Mouse (Mus musculus) hematopoietic stem cell, adult 5-6 weeks (primary cell): ENCODE measurements at regions not wholly inside any gene's neighbourhood (a gene's known extent, or its start where the extent isn't known, plus 50 kb on each side); places are given as distances from the start of the nearest gene placed in this dataset.

Experiments
- ATAC-seq, 2 experiments: fragments of 125-278 bp in 1 of 2; replicated peaks in 1 of 2; 2 replicates each; pipeline ENCODE4 v1.8.0; 2016 to 2017; ENCODE audit warnings: inconsistent platforms in 2 of 2, mild to moderate bottlenecking in 2 of 2, moderate number of reproducible peaks in 2 of 2, low read depth in 1 of 2, moderate TSS enrichment in 1 of 2; ENCODE audit not compliant: low FRiP score in 2 of 2, poor library complexity in 2 of 2, severe bottlenecking in 2 of 2, insufficient read depth in 1 of 2, low TSS enrichment in 1 of 2

DNA sequence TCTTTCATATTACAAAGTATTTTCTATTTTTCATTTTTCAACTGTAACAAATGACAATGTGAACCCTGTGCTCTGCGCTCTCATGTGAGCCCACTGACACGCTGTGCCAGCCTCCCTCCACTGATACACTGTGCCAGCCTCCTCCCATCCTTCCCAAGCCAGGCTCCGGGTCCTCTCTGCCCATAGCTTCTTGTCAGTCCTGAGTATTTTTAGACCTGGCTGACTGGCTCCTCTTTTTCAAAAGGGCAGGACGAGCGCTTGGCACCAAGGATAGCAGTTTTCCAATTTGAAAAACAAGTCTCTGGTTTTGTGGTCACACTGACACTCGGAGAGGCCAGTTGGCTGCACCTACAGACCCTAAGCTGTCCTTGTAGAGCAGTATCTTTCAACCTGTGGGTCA lies 96.7 kb upstream of the Rgma start:
- no peak for ATAC-seq

DNA sequence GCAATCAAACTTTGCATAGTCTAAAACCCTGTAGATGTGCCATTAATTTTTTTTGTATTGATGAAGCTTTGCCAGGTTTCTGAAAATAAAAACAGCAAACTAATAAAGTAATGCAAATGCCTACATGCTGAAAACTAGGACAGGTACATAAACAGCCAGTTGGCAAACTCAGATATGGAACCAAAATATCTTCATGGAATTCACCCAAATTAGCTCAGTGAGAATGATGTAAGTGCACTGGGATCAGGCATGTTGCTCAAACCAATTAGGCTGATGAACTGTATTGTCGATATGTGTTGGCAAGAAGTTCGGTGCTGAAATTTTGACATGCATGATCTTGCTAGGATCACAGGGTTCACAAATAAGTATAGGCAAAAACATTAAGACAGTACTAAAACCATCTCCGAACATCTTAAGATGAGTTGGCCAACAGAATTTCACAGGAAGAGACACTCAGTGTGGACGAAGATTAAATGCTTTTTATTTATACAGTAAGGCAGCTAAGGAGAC lies 95.3 kb upstream of the Rgma start:
- ATAC-seq, result no peak

DNA sequence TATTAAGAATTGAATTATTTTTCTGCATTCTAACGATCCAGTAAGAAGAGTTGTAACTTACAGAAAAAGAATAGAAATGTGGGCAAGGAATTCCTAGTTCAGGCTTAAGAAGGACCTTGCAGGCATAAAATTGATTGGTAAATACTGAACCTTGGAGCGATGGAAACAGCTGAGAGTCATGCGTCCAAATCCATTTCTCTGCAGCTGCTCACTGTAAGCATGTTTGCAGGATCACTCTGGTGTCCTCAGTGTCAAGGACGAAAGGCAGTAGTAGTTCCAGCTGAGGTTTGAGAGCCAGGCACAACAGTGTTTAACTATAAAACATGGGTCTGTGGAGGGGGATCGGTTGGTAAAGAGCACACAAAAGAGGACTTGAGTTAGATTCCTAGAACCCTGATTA lies 89.1 kb upstream of the Rgma start:
- no peak for ATAC-seq

DNA sequence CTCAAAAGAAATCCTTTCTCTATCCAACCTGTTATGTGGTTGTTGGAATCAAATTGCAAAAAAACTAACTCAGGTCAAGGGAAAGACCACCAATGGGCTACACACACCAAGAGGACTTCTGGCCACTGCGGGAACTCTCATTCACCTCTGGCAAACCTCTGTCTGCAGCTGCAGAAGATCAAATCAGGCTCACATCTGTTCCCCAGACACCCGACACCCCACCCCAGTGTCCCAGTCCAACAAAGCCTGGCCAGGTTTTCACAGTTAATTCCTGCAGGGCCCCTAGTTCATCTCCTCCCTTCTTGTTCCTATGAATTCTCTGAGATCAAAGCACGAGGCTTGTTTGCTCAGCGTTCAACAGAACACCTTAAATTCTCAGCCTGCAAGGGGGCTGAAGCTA lies 82.0 kb upstream of the Rgma start:
- ATAC-seq, result no peak

DNA sequence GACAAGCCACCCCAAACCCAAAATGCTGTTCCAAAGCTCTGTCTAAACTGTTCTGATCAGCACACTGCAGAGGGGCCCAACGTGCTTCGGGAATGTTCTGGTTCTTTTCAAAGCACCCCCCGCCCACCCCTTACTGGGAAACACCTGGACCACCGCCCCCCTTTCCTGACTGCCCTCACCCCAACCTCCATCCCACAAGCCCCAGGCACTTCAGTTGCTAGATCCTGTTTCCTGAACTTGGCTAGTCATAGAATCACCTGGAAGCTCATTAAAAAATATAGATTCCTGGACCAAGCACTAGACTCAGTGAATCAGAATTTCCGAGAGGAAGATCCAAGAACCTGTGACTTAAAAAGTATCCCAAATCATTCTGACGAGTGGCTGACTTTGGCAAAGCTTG lies 80.9 kb upstream of the Rgma start:
- ATAC-seq, result no peak

DNA sequence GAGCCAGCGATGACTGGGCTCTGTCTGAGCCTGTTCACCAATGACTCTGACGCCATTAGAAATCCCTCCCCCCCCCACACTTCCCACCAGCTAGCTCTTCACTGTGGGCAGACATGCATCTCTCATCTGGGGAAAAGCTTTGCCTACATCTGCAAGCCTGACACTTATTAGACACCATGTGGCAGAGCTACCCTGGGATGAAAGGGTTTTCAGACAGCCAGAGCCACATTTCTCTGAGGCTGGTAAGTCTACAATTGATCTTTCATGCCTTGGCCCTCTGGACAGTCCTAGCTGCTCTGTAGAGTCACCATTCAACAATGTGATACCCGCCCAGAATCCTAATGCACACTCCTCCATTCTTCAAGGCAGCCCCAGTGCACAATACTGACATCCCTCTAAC lies 72.8 kb upstream of the Rgma start:
- ATAC-seq, result no peak

DNA sequence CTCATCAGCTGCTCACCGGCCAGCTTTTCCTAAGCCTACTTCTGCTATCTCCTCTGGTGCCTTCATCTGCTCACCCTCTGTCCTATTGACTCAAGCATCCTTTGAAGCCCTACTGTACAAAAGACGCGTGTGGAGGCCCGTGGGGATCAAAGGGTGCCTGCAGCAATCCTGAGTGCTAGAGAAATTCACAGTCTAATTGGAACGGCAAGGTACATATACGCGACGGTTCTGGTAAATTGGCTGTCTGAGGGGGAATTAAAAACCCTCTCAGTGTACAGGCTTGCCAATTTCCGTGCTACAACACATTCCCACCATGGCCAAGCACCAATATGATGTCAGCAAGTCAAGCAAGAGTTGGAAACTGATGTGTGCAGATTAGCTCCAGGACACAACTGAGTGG lies 71.5 kb upstream of the Rgma start:
- no peak for ATAC-seq

DNA sequence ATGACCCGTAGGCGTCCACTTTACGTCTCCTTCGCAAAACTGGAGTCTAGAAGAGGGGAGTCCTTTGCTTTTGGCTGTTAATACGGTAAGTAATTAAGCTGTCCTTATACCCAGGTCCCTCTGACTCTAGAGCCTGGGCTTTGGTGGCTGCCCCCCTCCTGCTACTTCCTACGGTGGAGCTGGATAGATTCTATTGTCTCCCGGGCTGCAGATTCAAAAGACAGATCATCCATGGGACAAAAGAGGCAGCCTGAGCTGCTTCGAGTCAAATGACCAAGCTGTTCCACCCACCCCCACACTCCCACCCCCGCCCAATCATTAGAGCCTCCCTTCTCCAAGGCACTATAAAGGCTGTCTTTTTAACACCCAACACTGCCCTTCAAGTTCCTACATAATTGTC lies 70.5 kb upstream of the Rgma start:
- ATAC-seq, result no peak

DNA sequence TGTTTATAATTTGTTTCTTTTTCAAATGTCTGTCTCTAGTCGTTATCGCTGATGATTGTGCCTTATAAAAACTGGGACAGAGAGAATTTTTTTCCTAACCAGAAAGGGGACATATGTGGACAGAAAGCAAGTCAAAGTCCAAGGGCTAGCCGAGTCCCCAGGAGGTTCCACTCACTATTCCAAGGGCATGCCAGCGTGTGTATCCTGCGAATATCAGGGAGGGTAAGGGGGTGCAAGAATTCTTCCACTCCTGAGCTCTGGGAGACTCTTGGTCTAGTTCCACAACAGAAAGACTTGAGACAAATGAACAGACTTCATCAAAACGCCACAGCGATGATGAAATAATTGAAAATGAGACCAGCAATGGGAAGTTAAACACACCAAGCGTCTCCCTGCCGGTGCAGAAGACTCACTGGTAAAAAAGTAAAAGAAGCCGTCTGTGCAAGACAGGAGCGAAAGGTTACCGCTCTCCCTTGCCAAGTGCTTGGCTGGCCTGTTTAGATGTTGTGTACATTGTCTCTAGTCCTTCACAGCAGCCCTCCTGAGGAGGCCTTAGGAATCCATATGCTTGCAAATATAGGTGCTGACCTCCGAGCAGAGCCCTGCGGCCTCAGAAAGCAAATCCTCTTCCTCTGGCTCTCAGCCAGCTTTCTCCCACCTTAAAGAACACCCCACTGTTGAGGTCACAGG lies 69.9 kb upstream of the Rgma start:
- ATAC-seq, result no peak

DNA sequence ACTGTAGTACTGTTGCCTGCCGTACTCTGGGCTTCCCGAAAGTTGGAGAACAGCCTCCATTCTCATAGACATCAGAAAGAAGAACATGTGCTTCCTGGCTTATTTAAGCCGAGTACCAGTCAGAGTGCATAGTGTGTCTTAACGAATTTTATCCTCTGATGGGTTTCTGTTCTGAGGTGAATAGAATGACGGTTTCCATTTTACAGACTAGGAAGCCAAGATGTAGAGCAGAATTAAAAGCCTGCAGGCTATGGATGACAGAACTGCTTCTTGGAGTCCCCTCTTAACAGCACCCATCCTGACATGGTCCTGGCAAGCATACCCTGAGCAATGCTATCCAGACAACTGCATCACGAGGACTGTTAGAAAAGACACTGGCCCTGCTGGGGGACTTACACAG lies 69.0 kb upstream of the Rgma start:
- ATAC-seq, result no peak

DNA sequence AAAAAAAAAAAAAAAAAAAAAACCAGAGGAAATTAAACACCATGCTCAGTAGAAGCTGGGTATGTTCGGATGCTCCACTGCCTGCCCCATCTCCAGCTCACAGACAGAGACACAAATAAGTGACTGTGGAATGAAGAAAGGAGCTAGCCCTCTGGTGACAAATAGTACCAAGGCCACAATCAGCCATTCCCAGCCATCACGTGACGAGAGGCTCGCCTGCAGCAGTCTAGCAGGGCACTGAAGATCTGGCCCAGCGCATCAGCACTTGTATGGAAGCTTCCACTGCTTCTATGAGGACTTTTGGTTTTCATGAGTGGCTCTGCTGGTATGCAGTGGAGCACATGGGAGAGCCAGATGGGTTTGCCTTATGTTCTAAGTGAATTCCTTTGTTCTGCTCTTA lies 68.6 kb upstream of the Rgma start:
- ATAC-seq, result no peak

DNA sequence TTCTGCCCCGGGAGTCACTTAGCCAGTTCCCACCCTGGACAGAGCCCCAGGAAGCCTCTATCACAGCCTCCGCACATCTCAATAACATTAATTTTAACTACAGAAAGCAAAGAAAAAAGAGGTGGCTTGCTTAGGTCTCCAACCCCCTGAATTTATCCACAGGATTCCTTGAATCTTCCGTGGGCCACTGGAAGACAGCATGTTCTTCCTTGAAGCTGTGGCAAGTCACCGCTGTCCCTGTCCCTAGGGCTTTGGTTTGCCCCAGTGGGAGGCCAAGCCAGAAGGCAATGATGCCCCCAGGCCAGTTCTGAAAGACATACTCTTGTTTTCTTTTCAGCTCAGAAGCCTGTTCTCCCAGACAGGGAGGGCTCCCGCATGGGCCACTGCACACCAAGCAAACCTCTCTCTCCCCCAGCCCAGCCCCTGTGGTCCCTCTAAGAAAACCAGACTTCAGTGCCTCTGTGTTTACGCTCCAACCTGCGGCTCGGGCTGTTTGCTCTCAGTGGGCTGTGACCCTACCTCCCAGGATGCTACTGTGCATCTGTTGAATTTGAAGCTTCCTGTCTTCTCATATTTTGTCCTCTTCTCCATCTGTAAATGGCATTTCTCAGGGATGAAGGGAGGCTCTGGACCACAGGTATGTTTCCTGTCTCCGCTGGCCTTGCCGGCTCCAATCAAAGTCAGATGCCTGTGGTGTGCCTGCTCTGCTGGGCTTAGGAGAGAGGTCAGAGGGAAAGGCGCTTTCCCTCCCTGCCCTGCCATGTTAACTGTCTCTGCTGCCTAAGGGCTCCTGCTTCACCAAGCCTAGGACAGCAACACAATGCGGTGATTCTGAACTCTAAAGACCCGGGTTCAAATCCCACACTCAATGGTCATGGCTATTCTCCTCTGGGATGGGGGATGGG lies 67.5 kb upstream of the Rgma start:
- no peak for ATAC-seq

DNA sequence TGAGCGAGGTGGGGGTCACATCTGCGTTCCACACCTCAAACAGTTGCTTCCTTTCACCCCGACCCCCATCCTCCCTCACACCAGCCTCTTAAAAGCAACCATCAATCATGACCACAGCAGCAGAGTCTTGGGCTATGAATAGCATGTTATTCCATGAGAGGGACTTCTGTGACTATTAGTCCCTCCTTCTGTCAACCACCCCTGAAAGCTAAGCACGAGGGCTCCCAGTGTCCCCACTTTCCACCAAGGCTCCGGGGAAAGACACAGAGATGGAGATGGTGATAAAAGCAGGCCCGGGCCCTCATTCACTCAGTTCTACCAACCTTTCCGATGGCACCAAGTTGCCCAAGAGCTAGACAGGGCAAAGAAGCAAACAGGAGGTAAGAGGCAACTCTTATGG lies 66.3 kb upstream of the Rgma start:
- ATAC-seq, result no peak

DNA sequence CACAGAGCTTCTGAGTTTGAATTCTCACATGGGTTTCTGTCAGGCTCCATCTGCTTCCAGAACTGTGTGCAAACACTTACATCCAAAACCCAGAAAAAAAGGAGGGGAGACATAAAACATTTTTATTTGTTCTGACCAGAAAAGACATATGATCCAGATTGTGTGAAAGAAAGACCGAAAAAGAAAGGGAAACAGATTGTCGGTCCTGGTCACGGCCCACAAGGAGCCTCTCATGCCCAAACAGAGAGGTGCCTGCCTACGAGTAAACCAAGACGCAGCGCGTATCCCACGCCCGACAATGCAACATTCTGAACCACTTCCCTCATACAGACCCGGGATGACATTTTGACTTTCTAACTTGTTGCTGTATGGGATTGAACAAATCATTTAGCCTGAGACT lies 65.3 kb upstream of the Rgma start:
- ATAC-seq, result no peak

DNA sequence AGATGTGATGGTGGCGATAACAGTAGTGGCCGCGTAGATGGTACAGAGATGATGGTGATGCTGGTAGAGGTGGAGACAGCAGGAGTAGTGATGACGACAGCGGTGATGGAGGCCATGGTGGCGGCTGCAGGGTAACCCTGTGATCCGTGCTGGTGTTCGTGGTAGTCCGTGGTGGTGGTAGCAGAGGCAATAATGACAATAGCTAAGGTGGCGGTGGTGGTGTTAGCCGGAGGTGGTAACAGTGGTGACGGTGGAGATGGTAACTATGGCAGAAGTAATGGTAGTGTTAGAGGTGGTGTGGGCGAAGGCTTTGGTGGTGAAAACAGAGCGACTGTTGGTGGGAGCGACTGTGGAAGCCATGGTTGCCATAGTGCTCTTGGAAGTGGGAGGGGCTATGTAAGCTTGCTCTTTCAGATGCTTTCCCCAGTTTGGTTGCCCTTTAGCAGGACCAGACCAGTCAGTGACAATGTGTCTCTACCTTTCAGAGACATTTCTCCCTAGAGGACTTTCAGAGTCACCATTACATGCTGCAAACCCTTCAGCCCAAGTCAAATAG lies 64.7 kb upstream of the Rgma start:
- ATAC-seq, result no peak

DNA sequence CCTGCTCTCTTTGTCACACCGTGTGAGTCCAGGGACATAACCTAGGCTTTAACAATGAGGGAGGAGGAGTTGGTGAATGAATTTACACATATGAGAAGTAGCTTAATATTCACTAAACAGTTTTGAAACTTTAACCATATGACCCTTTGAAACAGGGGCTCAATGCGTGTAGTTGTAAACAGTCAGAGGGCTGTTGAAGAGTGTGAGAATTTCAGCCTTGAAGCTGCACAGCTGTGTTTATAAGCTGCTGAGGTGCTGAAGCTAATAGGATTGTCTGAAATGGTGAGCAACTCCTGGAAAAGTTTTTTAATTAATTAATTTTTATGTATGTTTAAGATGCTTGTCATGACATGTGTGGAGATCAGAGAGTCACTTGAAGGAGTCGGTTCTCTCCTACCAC lies 59.8 kb upstream of the Rgma start:
- ATAC-seq, result no peak

DNA sequence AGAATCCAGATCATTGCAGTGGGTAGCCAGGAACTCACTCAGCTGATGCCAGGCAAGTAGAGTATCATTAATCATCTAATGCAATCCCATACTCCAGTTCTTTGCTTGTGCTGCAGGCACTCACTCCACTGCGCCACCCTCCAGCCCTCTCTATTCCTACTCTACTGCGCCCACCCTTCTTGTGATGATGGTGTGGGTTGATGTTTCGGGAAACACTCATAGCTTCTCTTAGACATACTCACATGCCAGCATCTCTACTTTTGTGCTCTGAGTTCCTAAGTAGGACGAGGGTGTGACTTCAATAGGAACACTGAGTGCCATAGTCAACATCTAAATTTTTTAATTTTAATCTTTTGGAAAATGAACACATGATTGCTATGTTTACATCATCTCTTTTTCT lies 57.7 kb upstream of the Rgma start:
- no peak for ATAC-seq

DNA sequence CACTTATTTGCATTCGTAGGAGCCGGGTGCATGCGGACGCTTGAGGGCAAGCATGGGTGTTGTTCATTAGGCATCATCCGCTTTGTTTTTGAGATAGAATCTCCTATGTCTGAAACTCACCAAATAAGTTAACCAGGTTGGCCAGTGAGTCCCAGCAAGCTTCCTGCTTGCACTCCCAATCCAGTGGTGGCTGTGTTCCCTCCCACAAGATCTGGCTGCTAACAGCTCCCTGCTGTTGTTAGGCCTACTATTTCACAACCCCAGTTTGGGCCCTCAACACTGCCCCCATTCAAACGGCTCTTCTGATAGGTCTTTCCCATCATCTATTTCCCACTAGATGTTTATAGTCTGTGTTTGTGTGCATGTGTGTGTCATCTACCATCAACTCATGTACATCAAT lies 56.3 kb upstream of the Rgma start:
- no peak for ATAC-seq
